Mouse (Mus musculus): ENCODE measurements at regions not wholly inside any gene's neighbourhood (a gene's known extent, or its start where the extent isn't known, plus 50 kb on each side); places are given as distances from the start of the nearest gene placed in this dataset.

- no peak for DNase-seq (ENCODE audit: low spot score)
These were observed 79.9 kb upstream of the Zfp64 start for GRCm38 (mm10) chr2:169035315-169035714.

- no peak for DNase-seq (ENCODE audit: low spot score)
These were observed 78.6 kb upstream of the Zfp64 start for GRCm38 (mm10) chr2:169033997-169034396.

GRCm38 (mm10) chr2:169033181-169033580, 77.8 kb upstream of the Zfp64 start:
- no peak for DNase-seq (ENCODE audit: low spot score)

GRCm38 (mm10) chr2:169028531-169029114, 73.2 kb upstream of the Zfp64 start:
- no peak for DNase-seq (ENCODE audit: low spot score)

- no peak for DNase-seq (ENCODE audit: low spot score)
These were observed 63.6 kb upstream of the Zfp64 start for GRCm38 (mm10) chr2:169019037-169019436.

- DNase-seq (ENCODE audit: low spot score), result no peak
These were observed 54.9 kb upstream of the Zfp64 start for GRCm38 (mm10) chr2:169010271-169010670.

GRCm38 (mm10) chr2:169008756-169009155, 53.4 kb upstream of the Zfp64 start:
- no peak for DNase-seq (ENCODE audit: low spot score)

GRCm38 (mm10) chr2:169008333-169008732, 52.9 kb upstream of the Zfp64 start:
- no peak for DNase-seq (ENCODE audit: low spot score)

GRCm38 (mm10) chr2:169006549-169006948, 51.2 kb upstream of the Zfp64 start:
- no peak for DNase-seq (ENCODE audit: low spot score)

- DNase-seq (ENCODE audit: low spot score), result no peak
These were observed 50.4 kb upstream of the Zfp64 start for GRCm38 (mm10) chr2:169005810-169006209.
